Mouse (Mus musculus) CH12.LX (cell line): ENCODE measurements around the gene Col18a1. TPM values are rescaled to one million over a fixed set of nuclear protein-coding genes. Genes with fewer than 3 reads are reported as not detected.

Source experiments
- DNase-seq: peaks from one replicate; pipeline ENCODE4 v3.0.0-alpha.2; 2013; ENCODE audit errors: extremely low read depth
- H3K27ac ChIP-seq: 2 replicates; pipeline ENCODE4 v1.5.1; 2012; ENCODE audit warnings: low read depth, mild to moderate bottlenecking, control low read depth, moderate library complexity; ENCODE audit not compliant: insufficient read depth
- H3K27me3 ChIP-seq: replicated peaks from 2 replicates; pipeline ENCODE3; 2012; ENCODE audit warnings: inconsistent platforms
- H3K36me3 ChIP-seq, 2 experiments: replicated peaks in 1 of 2; 2 replicates each; pipeline versions ENCODE3 to v1.6.1; 2012; ENCODE audit warnings: inconsistent platforms in 1 of 2, low read length in 1 of 2, mild to moderate bottlenecking in 1 of 2, mixed read lengths in 1 of 2, moderate library complexity in 1 of 2; ENCODE audit not compliant: control insufficient read depth in 1 of 2, insufficient read depth in 1 of 2
- H3K4me1 ChIP-seq, 2 experiments: 2 replicates each; pipeline ENCODE4 v1.6.1; 2012; ENCODE audit warnings: inconsistent platforms in 1 of 2, moderate library complexity in 1 of 2; ENCODE audit not compliant: insufficient read depth in 2 of 2, control insufficient read depth in 1 of 2
- H3K4me2 ChIP-seq: 2 replicates; pipeline ENCODE4 v1.6.1; 2012; ENCODE audit warnings: low read depth, mild to moderate bottlenecking, control low read depth; ENCODE audit not compliant: poor library complexity, insufficient read depth, severe bottlenecking
- H3K4me3 ChIP-seq, 3 experiments: fragments of 150-350 bp in 1 of 3; sonication (generic) in 1 of 3; replicated peaks in 1 of 3; 2 replicates each; pipeline versions ENCODE3 to v1.5.1; 2011 to 2012; ENCODE audit warnings: low read depth in 2 of 3, low read length in 2 of 3, mild to moderate bottlenecking in 2 of 3, moderate library complexity in 2 of 3, control low read depth in 1 of 3, improper control_type of control experiment in 1 of 3, inconsistent platforms in 1 of 3, mixed read lengths in 1 of 3; ENCODE audit not compliant: poor library complexity in 1 of 3
- H3K79me2 ChIP-seq: replicated peaks from 2 replicates; pipeline ENCODE4 v1.6.1; 2012; ENCODE audit warnings: mild to moderate bottlenecking, moderate library complexity; ENCODE audit not compliant: control insufficient read depth, poor library complexity, insufficient read depth, severe bottlenecking; ENCODE audit errors: extremely low read depth
- H3K9ac ChIP-seq: 2 replicates; pipeline ENCODE4 v1.6.1; 2012; ENCODE audit warnings: low read depth, mild to moderate bottlenecking, control low read depth, moderate library complexity; ENCODE audit not compliant: insufficient read depth
- H3K9me3 ChIP-seq: replicated peaks from 2 replicates; pipeline ENCODE3; 2012; ENCODE audit warnings: low read length, inconsistent platforms, mixed read lengths
- BHLHE40 ChIP-seq: IDR thresholded peaks from 2 replicates; pipeline ENCODE4 v1.6.1; 2011; ENCODE audit warnings: mild to moderate bottlenecking, low read depth, low read length, improper control_type of control experiment
- CHD1 ChIP-seq: IDR thresholded peaks from 2 replicates; pipeline ENCODE4 v1.6.1; 2012; ENCODE audit warnings: low read depth, low read length, improper control_type of control experiment, inconsistent platforms
- CTCF ChIP-seq, 2 experiments: IDR thresholded peaks in 1 of 2; conservative IDR thresholded peaks in 1 of 2; 2 replicates each; pipeline ENCODE4 v1.5.1; 2011 to 2012; ENCODE audit warnings: low read depth in 2 of 2, low read length in 2 of 2, improper control_type of control experiment in 1 of 2, inconsistent platforms in 1 of 2, mild to moderate bottlenecking in 1 of 2, moderate library complexity in 1 of 2
- E2F4 ChIP-seq: IDR thresholded peaks from 2 replicates; pipeline ENCODE4 v1.6.1; 2011; ENCODE audit warnings: low read depth, low read length, improper control_type of control experiment; ENCODE audit not compliant: insufficient replicate concordance
- ELF1 ChIP-seq: IDR thresholded peaks from 2 replicates; pipeline ENCODE4 v1.6.1; 2014; ENCODE audit warnings: low read depth, mild to moderate bottlenecking, inconsistent platforms, low read length, improper control_type of control experiment
- EP300 ChIP-seq: IDR thresholded peaks from 2 replicates; pipeline ENCODE4 v1.6.1; 2011; ENCODE audit warnings: low read length, improper control_type of control experiment
- ETS1 ChIP-seq: conservative IDR thresholded peaks from 2 replicates; pipeline ENCODE4 v1.6.1; 2012; ENCODE audit warnings: low read depth, mild to moderate bottlenecking, inconsistent platforms, low read length, improper control_type of control experiment, moderate library complexity
- GABPA ChIP-seq: IDR thresholded peaks from 2 replicates; pipeline ENCODE4 v1.6.1; 2012; ENCODE audit warnings: low read depth, low read length, improper control_type of control experiment, inconsistent platforms; ENCODE audit not compliant: insufficient replicate concordance
- HCFC1 ChIP-seq: IDR thresholded peaks from 2 replicates; pipeline ENCODE4 v1.6.1; 2012; ENCODE audit warnings: low read depth, mild to moderate bottlenecking, inconsistent platforms, low read length, improper control_type of control experiment
- IRF4 ChIP-seq: IDR thresholded peaks from 2 replicates; pipeline ENCODE4 v1.6.1; 2014; ENCODE audit warnings: low read depth, mild to moderate bottlenecking, inconsistent platforms, low read length, improper control_type of control experiment
- JUN ChIP-seq: IDR thresholded peaks from 2 replicates; pipeline ENCODE4 v1.6.1; 2011; ENCODE audit warnings: low read depth, mild to moderate bottlenecking, low read length, improper control_type of control experiment, moderate library complexity; ENCODE audit not compliant: insufficient read depth
- KAT2A ChIP-seq: IDR thresholded peaks from 2 replicates; pipeline ENCODE4 v1.6.1; 2012; ENCODE audit warnings: low read length, improper control_type of control experiment, inconsistent platforms; ENCODE audit not compliant: insufficient replicate concordance
- MAFK ChIP-seq: IDR thresholded peaks from 2 replicates; pipeline ENCODE4 v1.6.1; 2011; ENCODE audit warnings: low read length, improper control_type of control experiment; ENCODE audit not compliant: insufficient replicate concordance
- MAX ChIP-seq: IDR thresholded peaks from 2 replicates; pipeline ENCODE4 v1.6.1; 2011; ENCODE audit warnings: low read length, improper control_type of control experiment
- MAZ ChIP-seq: IDR thresholded peaks from 2 replicates; pipeline ENCODE4 v1.6.1; 2012; ENCODE audit warnings: low read depth, mild to moderate bottlenecking, inconsistent platforms, low read length, improper control_type of control experiment, moderate library complexity
- MYC ChIP-seq: IDR thresholded peaks from 2 replicates; pipeline ENCODE4 v1.6.1; 2011; ENCODE audit warnings: low read depth, mild to moderate bottlenecking, improper control_type of control experiment, low read length
- NELFE ChIP-seq: IDR thresholded peaks from 2 replicates; pipeline ENCODE4 v1.6.1; 2011; ENCODE audit warnings: low read depth, low read length, improper control_type of control experiment
- NRF1 ChIP-seq: IDR thresholded peaks from 2 replicates; pipeline ENCODE4 v1.6.1; 2014; ENCODE audit warnings: low read depth, mild to moderate bottlenecking, inconsistent platforms, low read length, improper control_type of control experiment, moderate library complexity
- PAX5 ChIP-seq: IDR thresholded peaks from 2 replicates; pipeline ENCODE4 v1.6.1; 2012; ENCODE audit warnings: low read length, inconsistent platforms, mixed read lengths
- POLR2A ChIP-seq: IDR thresholded peaks from 2 replicates; pipeline ENCODE4 v1.6.1; 2011; ENCODE audit warnings: low read depth, mild to moderate bottlenecking, improper control_type of control experiment, low read length
- POLR2AphosphoS2 ChIP-seq: IDR thresholded peaks from 2 replicates; pipeline ENCODE4 v1.6.1; 2011; ENCODE audit warnings: low read depth, low read length, improper control_type of control experiment
- RAD21 ChIP-seq: IDR thresholded peaks from 2 replicates; pipeline ENCODE4 v1.6.1; 2011; ENCODE audit warnings: low read depth, mild to moderate bottlenecking, low read length, improper control_type of control experiment, moderate library complexity
- SIN3A ChIP-seq: IDR thresholded peaks from 2 replicates; pipeline ENCODE4 v1.6.1; 2012; ENCODE audit warnings: low read length, improper control_type of control experiment, inconsistent platforms
- SMC3 ChIP-seq: IDR thresholded peaks from 2 replicates; pipeline ENCODE4 v1.6.1; 2011; ENCODE audit warnings: low read depth, low read length, improper control_type of control experiment
- TBP ChIP-seq: conservative IDR thresholded peaks from 2 replicates; pipeline ENCODE4 v1.6.1; 2011; ENCODE audit warnings: low read depth, low read length, improper control_type of control experiment
- USF1 ChIP-seq: IDR thresholded peaks from 2 replicates; pipeline ENCODE4 v1.6.1; 2014; ENCODE audit warnings: low read depth, mild to moderate bottlenecking, inconsistent platforms, low read length, improper control_type of control experiment
- USF2 ChIP-seq: conservative IDR thresholded peaks from 2 replicates; pipeline ENCODE4 v1.6.1; 2011; ENCODE audit warnings: low read depth, low read length, improper control_type of control experiment
- ZC3H11A ChIP-seq: IDR thresholded peaks from 2 replicates; pipeline ENCODE4 v1.6.1; 2012; ENCODE audit warnings: low read depth, mild to moderate bottlenecking, inconsistent platforms, low read length, improper control_type of control experiment
- ZKSCAN1 ChIP-seq: IDR thresholded peaks from 2 replicates; pipeline ENCODE4 v1.6.1; 2012; ENCODE audit warnings: low read depth, inconsistent platforms, low read length, improper control_type of control experiment, borderline replicate concordance
- ZMIZ1 ChIP-seq: IDR thresholded peaks from 2 replicates; pipeline ENCODE4 v1.6.1; 2012; ENCODE audit warnings: low read depth, mild to moderate bottlenecking, inconsistent platforms, low read length, improper control_type of control experiment
- ZNF384 ChIP-seq: IDR thresholded peaks from 2 replicates; pipeline ENCODE4 v1.6.1; 2012; ENCODE audit warnings: low read depth, low read length, improper control_type of control experiment, inconsistent platforms
- dilution Hi-C: fragments of 300-500 bp; cut with MboI; formaldehyde crosslinking; loops from 2 replicates; pipeline ENCODE4 v1.14.3; 2020; ENCODE audit warnings: low sequenced_read_pairs; ENCODE audit not compliant: extremely low pct_unique_long_range_greater_than_20kb, extremely low pct_ligation_motif_present
- in situ Hi-C: fragments of 300-500 bp; cut with MboI; formaldehyde crosslinking; loops from 3 replicates; pipeline ENCODE4 v1.14.3; 2019; ENCODE audit warnings: low sequenced_read_pairs, low pct_ligation_motif_present, low pct_unique_long_range_greater_than_20kb, mixed read lengths
- polyA plus RNA-seq: library from polyadenylated mRNA; unstranded; fragments of >175 nt; gene quantifications from 2 replicates; pipeline ENCODE4 v1.2.1, GENCODE M21; 2012; ENCODE audit warnings: low read depth; ENCODE audit not compliant: insufficient read length
- total RNA-seq, 2 experiments: library from RNA; depleted of rRNA; stranded (reverse); fragments of 300-350 nt in 1 of 2; fragments of >200 nt in 1 of 2; gene quantifications; 2 replicates each; pipeline ENCODE4 v1.2.3; 2012 to 2014

The Col18a1 gene
- total and polyA plus RNA-seq, 3 experiments = 0.17 to 14.5 (median 1.7) TPM

- TF ChIP-seq MYC (no peak), KAT2A (no peak), MAFK (no peak), POLR2AphosphoS2 (no peak), HCFC1 (no peak), JUN (no peak), PAX5 (no peak), RAD21 (no peak), EP300 (no peak), SMC3 (no peak), ZNF384 (no peak), ETS1 (no peak), NELFE (no peak), CTCF (conservative IDR thresholded peaks at IDR 0.05 in 1 of 2, IDR thresholded peaks at IDR 0.05 in 1 of 2; ENCODE audit: low read depth in 2 of 2, low read length in 2 of 2) (no peak), NRF1 (no peak), USF2 (no peak), ELF1 (no peak), BHLHE40 (no peak), ZMIZ1 (no peak), SIN3A (no peak)
- TF ChIP-seq, all 38 proteins: peak for 0
- Histone ChIP-seq H3K4me1 (peaks cover 0 to 4% of the 10 kb centered on the region in 2 experiments; a peak in 2 of 4 replicates), H3K9me3 (no peaks in the 10 kb centered on the region), H3K4me2 (no peak overlapping the region), H3K79me2 (no peaks in the 10 kb centered on the region), H3K27me3 (peaks cover 66% of the 10 kb centered on the region), H3K4me3 (no peak overlapping the region), H3K27ac (no peak overlapping the region), H3K9ac (no peak overlapping the region), H3K36me3 (no peaks in the 10 kb centered on the region)
- in situ Hi-C loops (no loop called here), dilution Hi-C loops (no loop called here)
- DNase-seq = no peak
Observed at GRCm38 (mm10) chr10:77200295-77200694, 33.9 kb upstream of the Col18a1 start.

DNA sequence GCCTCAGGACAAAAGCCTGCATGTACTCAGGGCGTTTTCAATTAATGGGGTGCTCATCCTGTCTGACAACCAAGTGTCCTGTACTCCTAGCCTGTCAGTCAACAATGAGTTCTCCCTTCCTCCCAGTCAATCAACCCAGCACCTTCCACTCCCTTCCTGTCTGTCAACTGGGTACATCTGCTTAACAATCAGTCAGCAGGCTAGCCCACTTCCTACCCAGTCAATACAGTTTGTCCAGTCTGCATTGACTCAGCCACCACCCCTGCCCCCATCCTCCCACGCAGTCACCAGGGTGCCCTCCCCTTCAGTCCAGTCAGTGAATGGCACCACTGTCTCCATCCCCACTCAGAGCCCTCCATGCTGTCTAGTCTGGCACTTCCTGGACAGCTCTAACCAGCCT, 32.9 kb upstream of the Col18a1 start:
- Histone ChIP-seq H3K9ac (no peak overlapping the region), H3K27me3 (peaks cover 68% of the 10 kb centered on the region), H3K4me1 (peaks cover 0 to 4% of the 10 kb centered on the region in 2 experiments; a peak in 2 of 4 replicates), H3K4me2 (no peak overlapping the region), H3K36me3 (no peaks in the 10 kb centered on the region), H3K79me2 (no peaks in the 10 kb centered on the region), H3K4me3 (no peak overlapping the region), H3K9me3 (no peaks in the 10 kb centered on the region), H3K27ac (no peak overlapping the region)
- in situ Hi-C loops = no loop called here
- TF ChIP-seq E2F4 = no peak
- no peak for TF ChIP-seq MYC
- TF ChIP-seq GABPA = no peak
- no peak for TF ChIP-seq MAFK
- TF ChIP-seq SMC3 = no peak
- no peak for TF ChIP-seq MAX
- TF ChIP-seq CHD1 = no peak
- no peak for TF ChIP-seq ZMIZ1
- no peak for TF ChIP-seq ZKSCAN1
- no peak for TF ChIP-seq MAZ
- TF ChIP-seq ELF1 = no peak
- no peak for TF ChIP-seq USF1
- no peak for TF ChIP-seq POLR2A
- no peak for TF ChIP-seq ZC3H11A
- no peak for TF ChIP-seq TBP
- TF ChIP-seq USF2 = no peak
- no peak for TF ChIP-seq CTCF (conservative IDR thresholded peaks at IDR 0.05 in 1 of 2, IDR thresholded peaks at IDR 0.05 in 1 of 2; ENCODE audit: low read depth in 2 of 2, low read length in 2 of 2)
- no peak for TF ChIP-seq PAX5
- no peak for TF ChIP-seq RAD21
- TF ChIP-seq IRF4 = no peak
- DNase-seq = no peak
- dilution Hi-C loops = no loop called here
